Mouse (Mus musculus) kidney, postnatal 25 days (tissue): ENCODE measurements around the gene Tas2r121.
"Not testable (repeated sequence)": the region's sequence is repeated elsewhere in the genome, so short reads cannot be mapped to it uniquely, and the experiment has no call there.

Experiments
- DNase-seq, 2 experiments: peaks; one replicate each; pipeline ENCODE4 v3.0.0; 2021; ENCODE audit warnings: mixed read lengths in 2 of 2

Gene Tas2r121

DNA sequence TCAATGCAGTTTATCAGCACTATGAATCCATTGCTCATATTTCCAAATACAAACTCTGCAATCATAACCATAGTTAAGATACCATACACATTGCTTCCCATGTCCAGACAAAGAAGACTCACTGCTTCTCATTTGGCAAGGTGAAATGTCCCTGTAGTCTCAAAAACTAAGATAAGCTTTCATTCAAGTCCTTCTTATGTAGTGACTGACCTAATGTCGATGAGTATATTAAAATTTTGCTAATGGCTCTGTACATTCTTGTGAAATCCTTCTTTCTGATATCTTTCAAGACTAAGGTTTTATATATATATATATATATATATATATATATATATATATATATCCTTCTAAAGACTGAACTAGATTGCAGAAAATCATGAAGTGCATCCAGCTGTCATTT is at the start of gene Tas2r121:
Gene Tas2r121 (minus strand): TSS at position 101 of the 400 bp plus-strand sequence.
- DNase-seq = no peak

DNA sequence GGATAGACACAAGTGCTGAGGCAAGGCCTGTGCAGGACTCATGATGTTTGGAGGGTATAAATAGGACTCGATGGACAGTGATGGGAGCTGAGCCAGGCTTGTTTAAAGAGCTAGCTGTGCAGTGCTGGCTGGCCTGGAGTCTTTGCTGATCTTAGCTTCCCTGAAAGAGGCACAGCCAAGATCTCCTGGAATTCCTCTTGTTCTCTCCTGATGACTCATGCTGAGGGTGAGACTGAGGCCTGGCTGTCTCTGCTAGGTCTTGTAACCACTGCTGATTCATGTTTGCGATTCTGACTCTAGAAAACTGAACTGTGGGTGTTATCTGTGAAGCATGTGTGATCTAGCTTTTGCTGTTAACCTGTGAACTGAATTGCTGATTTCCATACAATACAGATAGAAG is 49.4 kb upstream of the Tas2r121 start:
- DNase-seq = no peak

DNA sequence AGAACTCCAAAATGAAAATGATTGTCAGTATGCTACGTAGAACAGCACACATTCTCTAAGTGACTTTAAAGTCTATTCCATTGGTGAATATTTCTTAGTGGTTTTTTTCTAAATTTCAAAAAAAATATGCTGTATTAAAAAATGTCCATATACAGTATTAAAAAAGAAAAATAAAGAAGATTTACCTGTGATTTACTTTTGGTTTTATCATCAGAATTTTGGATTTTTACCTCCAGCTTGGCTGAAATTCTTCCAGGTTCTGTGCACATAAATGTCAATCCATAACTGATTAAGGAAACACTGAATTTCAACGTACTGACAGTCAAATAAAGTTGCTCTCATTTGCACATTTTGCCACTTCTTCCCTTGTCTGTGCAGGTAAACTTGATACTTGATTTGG is 37.1 kb upstream of the Tas2r121 start, which contains the start of gene Tas2r115:
Gene Tas2r115 (minus strand): TSS at position 101 of the 400 bp plus-strand sequence.
- DNase-seq = no peak

DNA sequence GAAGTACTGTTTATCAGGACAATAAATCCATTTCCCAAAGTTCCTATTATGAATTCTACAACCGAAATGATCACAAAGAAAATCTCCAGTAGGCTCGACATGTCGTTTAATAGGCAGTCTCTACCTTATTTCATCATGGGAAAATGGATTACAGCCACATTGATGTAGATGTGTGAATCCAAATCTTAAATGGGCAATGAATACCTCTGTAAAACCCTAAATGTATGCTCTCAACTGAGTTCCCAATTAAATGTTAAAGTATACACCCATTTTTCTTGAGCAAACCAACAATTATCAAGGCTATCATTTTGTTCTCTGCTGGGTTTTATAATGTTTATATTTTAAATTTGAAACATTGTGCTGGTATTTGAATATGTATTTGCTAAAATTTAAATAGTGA is 11.0 kb upstream of the Tas2r121 start, which contains the start of gene Tas2r122:
Gene Tas2r122 (minus strand): TSS at position 101 of the 400 bp plus-strand sequence.
- DNase-seq = no peak

DNA sequence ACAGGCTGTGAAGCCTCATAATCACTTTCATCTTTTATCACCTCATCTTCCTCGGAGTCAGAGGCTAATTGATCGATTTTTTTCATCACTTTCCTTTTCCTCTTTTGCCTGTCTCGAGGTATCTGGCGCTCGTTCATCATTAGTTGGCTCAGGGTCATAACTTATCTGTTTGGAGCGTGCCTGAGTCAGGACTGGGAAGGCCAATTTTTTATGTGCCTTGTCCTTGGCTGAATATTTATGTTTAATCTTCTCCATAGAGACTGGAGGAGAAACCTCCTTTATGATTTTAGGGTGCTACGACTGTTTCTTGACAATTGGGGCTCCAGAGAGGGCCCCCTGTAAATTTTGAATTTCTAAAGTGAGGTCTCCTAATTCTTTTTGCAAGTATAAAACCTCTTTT is 9.2 kb downstream of the Tas2r121 start:
- not testable (repeated sequence) for DNase-seq

DNA sequence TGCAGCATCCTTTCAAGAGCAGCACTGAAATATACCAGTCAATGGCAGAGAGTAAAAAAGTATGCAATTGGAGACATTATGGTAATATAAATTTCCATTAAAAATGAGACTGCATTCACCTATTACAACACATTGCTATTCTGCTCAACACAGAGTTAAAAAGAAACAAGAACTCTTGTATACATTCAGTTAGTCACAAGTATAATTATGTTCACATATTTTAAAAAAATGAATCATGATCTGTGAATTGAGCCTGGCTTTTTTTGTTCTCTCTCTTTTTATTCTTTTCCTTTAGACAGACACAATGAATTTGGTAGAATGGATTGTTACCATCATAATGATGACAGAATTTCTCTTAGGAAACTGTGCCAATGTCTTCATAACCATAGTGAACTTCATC is 44.2 kb downstream of the Tas2r121 start, which contains the start of gene Tas2r120:
Gene Tas2r120 (plus strand): TSS at position 301 of the 400 bp plus-strand sequence.
- DNase-seq = no peak

DNA sequence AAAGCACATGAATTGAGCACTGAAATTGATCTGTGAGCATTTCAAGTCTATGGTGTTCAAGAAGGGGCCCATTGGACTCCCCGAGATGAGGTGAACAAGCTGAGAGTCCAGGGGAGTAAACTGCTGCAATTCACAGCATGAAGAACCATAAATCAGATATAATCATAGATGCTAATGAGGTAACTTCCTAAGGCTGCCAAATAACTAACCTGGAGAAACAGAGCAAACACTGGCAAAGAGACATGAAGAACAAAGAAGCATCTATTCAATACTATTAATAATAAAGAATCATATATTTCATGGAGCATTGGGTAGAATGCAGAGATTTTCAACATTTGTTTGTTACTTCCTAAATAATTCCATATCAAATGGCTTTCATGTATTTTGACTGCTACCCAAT is 49.4 kb downstream of the Tas2r121 start, which contains the start of gene A630073D07Rik:
Gene A630073D07Rik (minus strand): TSS at position 101 of the 400 bp plus-strand sequence.
- DNase-seq = no peak
